Mouse (Mus musculus) embryonic facial prominence, embryonic 11.5 days (tissue): ENCODE results near the gene Hecw2. TPM values are rescaled to one million over a fixed set of nuclear protein-coding genes. Genes with fewer than 3 reads are reported as not detected.

Experiments used
- ATAC-seq: fragments of 200-750 bp; cut with Nextera tagmentation; replicated peaks from 2 replicates; pipeline ENCODE4 v1.8.0; 2017; ENCODE audit warnings: low read depth; ENCODE audit not compliant: insufficient number of reproducible peaks, low FRiP score, low TSS enrichment
- DNase-seq: peaks from one replicate; pipeline ENCODE4 v3.0.0-alpha.2; 2015; ENCODE audit warnings: low spot score
- H3K27ac ChIP-seq: fragments of 300-500 bp; sonication (generic); replicated peaks from 2 replicates; pipeline ENCODE4 v1.5.1; 2014; ENCODE audit warnings: mild to moderate bottlenecking, low read depth, low read length, control low read depth
- H3K27me3 ChIP-seq: fragments of 300-500 bp; sonication (generic); 2 replicates; pipeline ENCODE4 v1.6.1; 2014; ENCODE audit warnings: mild to moderate bottlenecking, low read length, moderate library complexity, mixed read lengths; ENCODE audit not compliant: control insufficient read depth, insufficient read depth
- H3K36me3 ChIP-seq: fragments of 300-500 bp; sonication (generic); replicated peaks from 2 replicates; pipeline ENCODE4 v1.6.1; 2014; ENCODE audit warnings: low read depth, mild to moderate bottlenecking, low read length, moderate library complexity, mixed read lengths; ENCODE audit not compliant: control insufficient read depth, insufficient read depth
- H3K4me1 ChIP-seq: fragments of 300-500 bp; sonication (generic); 2 replicates; pipeline ENCODE4 v1.6.1; 2014; ENCODE audit warnings: low read length, mixed read lengths; ENCODE audit not compliant: control insufficient read depth, insufficient read depth
- H3K4me2 ChIP-seq: fragments of 300-500 bp; sonication (generic); 2 replicates; pipeline ENCODE4 v1.6.1; 2014; ENCODE audit warnings: low read depth, mild to moderate bottlenecking, control low read depth, low read length, moderate library complexity
- H3K4me3 ChIP-seq: fragments of 300-500 bp; sonication (generic); 2 replicates; pipeline ENCODE4 v1.5.1; 2014; ENCODE audit warnings: low read depth, low read length, control low read depth
- H3K9ac ChIP-seq: fragments of 300-500 bp; sonication (generic); replicated peaks from 2 replicates; pipeline ENCODE4 v1.6.1; 2014; ENCODE audit warnings: mild to moderate bottlenecking, control low read depth, low read length
- H3K9me3 ChIP-seq: fragments of 300-500 bp; sonication (generic); replicated peaks from 2 replicates; pipeline ENCODE4 v1.6.1; 2016; ENCODE audit warnings: mild to moderate bottlenecking, low read length, inconsistent platforms, mixed read lengths; ENCODE audit not compliant: control insufficient read depth
- WGBS: fragments of 180-500 bp; shearing (Covaris S2); extraction: QIAGEN DNeasy Blood & Tissue Kit; methylation state at CpG from one replicate; pipeline ENCODE4 v1.1.7; 2014; 5-methylcytosine and 5-hydroxymethylcytosine counted together
- polyA plus RNA-seq: library from polyadenylated mRNA; unstranded; fragments of >200 nt; fragmentation: Nextera tagmentation; extraction: Ambion mirVana; gene quantifications from 2 replicates; pipeline ENCODE4 v1.2.1, GENCODE M21; 2014

The Hecw2 gene
- polyA plus RNA-seq, 1 experiment from 2014 or later = 2.7 TPM

GRCm38 (mm10) chr1:54106756-54107155 is 88.2 kb downstream of the Hecw2 start:
- no peak overlapping the region for H3K27ac ChIP-seq
- no peaks in the 10 kb centered on the region for H3K9me3 ChIP-seq
- no peak overlapping the region for H3K4me3 ChIP-seq
- no peak overlapping the region for H3K4me2 ChIP-seq
- no peak for ATAC-seq
- no peak overlapping the region for H3K9ac ChIP-seq
- H3K4me1 ChIP-seq = no peaks in the 10 kb centered on the region
- 94% methylated on average over 3 of the region's 3 CpGs for WGBS
- DNase-seq = no peak
- no peaks in the 10 kb centered on the region for H3K36me3 ChIP-seq
- H3K27me3 ChIP-seq = no peaks in the 10 kb centered on the region

GRCm38 (mm10) chr1:54079708-54080107 is 115.3 kb downstream of the Hecw2 start:
- no peak overlapping the region for H3K9ac ChIP-seq
- no peaks in the 10 kb centered on the region for H3K36me3 ChIP-seq
- H3K4me2 ChIP-seq = no peak overlapping the region
- no peaks in the 10 kb centered on the region for H3K9me3 ChIP-seq
- no peak overlapping the region for H3K27ac ChIP-seq
- H3K4me1 ChIP-seq = no peaks in the 10 kb centered on the region
- H3K4me3 ChIP-seq = no peak overlapping the region
- H3K27me3 ChIP-seq = no peaks in the 10 kb centered on the region
- DNase-seq (no peak), ATAC-seq (no peak)
- 87% methylated on average over 3 of the region's 3 CpGs for WGBS

- 44% methylated on average over 1 of the region's 1 CpGs for WGBS
- Histone ChIP-seq H3K36me3 (no peaks in the 10 kb centered on the region), H3K9me3 (no peaks in the 10 kb centered on the region), H3K27me3 (no peaks in the 10 kb centered on the region), H3K4me1 (no peaks in the 10 kb centered on the region), H3K4me2 (no peak overlapping the region), H3K9ac (no peak overlapping the region), H3K4me3 (no peak overlapping the region), H3K27ac (no peak overlapping the region)
- DNase-seq = peak; percentile 36
- no peak for ATAC-seq
Observed at GRCm38 (mm10) chr1:54074456-54074855, 120.5 kb downstream of the Hecw2 start.

DNA sequence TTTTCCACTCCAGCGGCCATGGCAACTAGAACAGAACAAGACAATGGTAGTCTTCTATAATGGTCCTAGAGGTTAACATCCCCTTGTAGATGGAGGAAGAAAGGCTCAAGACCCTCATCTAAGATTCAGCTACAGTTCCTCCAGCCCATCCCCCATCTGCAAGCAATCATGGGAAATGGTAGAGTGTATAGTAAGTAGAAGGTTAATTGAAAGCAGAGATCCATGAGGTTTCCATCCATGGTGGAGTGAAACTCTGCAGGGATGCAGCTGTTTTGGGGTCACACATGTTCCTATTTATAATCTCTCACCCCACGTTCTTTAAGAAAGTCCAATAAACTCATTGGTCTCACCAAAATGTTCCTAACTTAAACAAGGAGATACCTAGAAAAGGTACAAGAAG is 124.8 kb downstream of the Hecw2 start:
- Histone ChIP-seq H3K4me2 (no peak overlapping the region), H3K9ac (no peak overlapping the region), H3K9me3 (no peaks in the 10 kb centered on the region), H3K4me1 (no peaks in the 10 kb centered on the region), H3K27ac (no peak overlapping the region), H3K27me3 (no peaks in the 10 kb centered on the region), H3K4me3 (no peak overlapping the region), H3K36me3 (no peaks in the 10 kb centered on the region)
- DNase-seq = peak; percentile 85
- ATAC-seq = no peak; the same call in 1 of the 2 replicates
- WGBS = 57% methylated on average over 2 of the region's 2 CpGs

DNA sequence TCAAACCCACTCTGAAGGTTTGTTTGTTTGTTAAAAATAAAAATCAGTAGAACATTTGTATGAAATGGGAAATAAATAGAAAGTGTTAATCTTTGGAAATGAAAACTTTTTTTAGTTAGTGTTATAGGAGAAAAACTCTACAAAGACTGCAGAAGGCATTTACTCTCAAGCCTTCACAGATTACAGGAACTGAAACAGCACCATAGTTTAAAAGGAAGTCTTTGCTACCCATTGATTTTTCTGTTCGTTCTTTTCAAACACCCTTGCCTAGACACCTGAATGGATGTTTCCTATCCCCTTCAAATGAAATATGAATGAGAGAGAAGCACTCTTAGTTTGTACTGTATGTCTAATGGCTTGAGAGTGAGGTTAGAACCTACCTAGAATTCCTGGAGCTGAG is 126.7 kb downstream of the Hecw2 start:
- DNase-seq (no peak), ATAC-seq (no peak)
- no peaks in the 10 kb centered on the region for H3K36me3 ChIP-seq

DNA sequence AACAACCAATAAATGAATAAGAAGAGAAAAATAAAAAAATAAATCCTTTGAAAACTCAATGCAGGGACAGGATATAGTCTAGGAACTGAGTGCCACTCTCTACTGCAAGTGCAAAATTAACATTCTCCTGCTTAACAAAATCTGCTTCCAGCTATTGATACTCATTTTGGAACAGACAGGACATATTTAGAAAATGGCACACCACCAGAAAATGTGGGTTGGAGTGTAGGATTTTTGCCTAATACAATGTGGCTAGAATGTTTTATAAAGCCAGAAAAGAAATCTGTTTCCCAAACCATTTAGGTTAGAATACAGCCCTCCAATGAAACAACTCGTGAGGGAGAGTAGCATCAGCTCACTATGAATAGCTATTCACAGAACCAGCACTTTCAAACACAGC is 129.5 kb downstream of the Hecw2 start:
- Histone ChIP-seq H3K9ac (no peak overlapping the region), H3K4me1 (no peaks in the 10 kb centered on the region), H3K4me2 (no peak overlapping the region), H3K4me3 (no peak overlapping the region), H3K9me3 (no peaks in the 10 kb centered on the region), H3K27me3 (no peaks in the 10 kb centered on the region), H3K36me3 (no peaks in the 10 kb centered on the region), H3K27ac (no peak overlapping the region)
- no peak for DNase-seq
- ATAC-seq = no peak
- 74% methylated on average over 1 of the region's 1 CpGs for WGBS

More for the DNA sequence above, 126.7 kb downstream of the Hecw2 start:
- 83% methylated on average over 1 of the region's 1 CpGs for WGBS
- Histone ChIP-seq H3K4me3 (no peak overlapping the region), H3K9me3 (no peaks in the 10 kb centered on the region), H3K4me2 (no peak overlapping the region), H3K9ac (no peak overlapping the region), H3K27ac (no peak overlapping the region), H3K27me3 (no peaks in the 10 kb centered on the region), H3K4me1 (no peaks in the 10 kb centered on the region)

- H3K9ac ChIP-seq = no peak overlapping the region
- DNase-seq = no peak
- H3K4me1 ChIP-seq = no peaks in the 10 kb centered on the region
- H3K4me3 ChIP-seq = no peak overlapping the region
- no peak overlapping the region for H3K4me2 ChIP-seq
- no peak overlapping the region for H3K27ac ChIP-seq
- no peaks in the 10 kb centered on the region for H3K27me3 ChIP-seq
- H3K9me3 ChIP-seq = no peaks in the 10 kb centered on the region
- ATAC-seq = no peak
- no peaks in the 10 kb centered on the region for H3K36me3 ChIP-seq
- 94% methylated on average over 2 of the region's 2 CpGs for WGBS
Observed at GRCm38 (mm10) chr1:54061078-54061477, 133.9 kb downstream of the Hecw2 start.

DNA sequence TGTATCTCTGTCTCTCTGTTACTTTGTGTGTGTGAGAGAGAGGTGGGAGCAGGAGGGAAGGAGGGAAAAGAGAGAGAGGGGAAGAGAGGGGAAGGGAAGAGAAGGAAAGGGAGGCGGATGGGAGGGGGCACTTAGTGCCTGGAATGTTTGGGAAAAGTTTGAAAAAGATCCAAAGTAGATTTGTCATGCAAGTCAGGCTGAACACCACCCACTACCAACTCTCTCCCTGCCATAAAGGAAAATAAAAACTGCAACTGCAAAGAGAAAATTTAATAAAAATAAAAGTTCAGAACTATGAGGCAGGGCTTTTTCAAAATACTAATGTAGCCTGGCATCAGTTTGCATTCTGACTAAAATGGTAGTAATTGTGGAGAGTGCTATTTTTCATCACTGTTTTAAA is 135.2 kb downstream of the Hecw2 start:
- Histone ChIP-seq H3K4me3 (no peak overlapping the region), H3K4me1 (no peaks in the 10 kb centered on the region), H3K9ac (no peak overlapping the region), H3K9me3 (no peaks in the 10 kb centered on the region), H3K27me3 (no peaks in the 10 kb centered on the region), H3K27ac (no peak overlapping the region), H3K4me2 (no peak overlapping the region), H3K36me3 (no peaks in the 10 kb centered on the region)
- no peak for ATAC-seq
- no peak for DNase-seq
- WGBS = 71% methylated on average over 1 of the region's 1 CpGs
